Mouse (Mus musculus): ENCODE results near the gene Pex3. TPM values are rescaled to one million over a fixed set of nuclear protein-coding genes. Genes with fewer than 3 reads are reported as not detected.

The Pex3 gene
- polyA plus RNA-seq, 1 experiment: 81.8 TPM

DNA sequence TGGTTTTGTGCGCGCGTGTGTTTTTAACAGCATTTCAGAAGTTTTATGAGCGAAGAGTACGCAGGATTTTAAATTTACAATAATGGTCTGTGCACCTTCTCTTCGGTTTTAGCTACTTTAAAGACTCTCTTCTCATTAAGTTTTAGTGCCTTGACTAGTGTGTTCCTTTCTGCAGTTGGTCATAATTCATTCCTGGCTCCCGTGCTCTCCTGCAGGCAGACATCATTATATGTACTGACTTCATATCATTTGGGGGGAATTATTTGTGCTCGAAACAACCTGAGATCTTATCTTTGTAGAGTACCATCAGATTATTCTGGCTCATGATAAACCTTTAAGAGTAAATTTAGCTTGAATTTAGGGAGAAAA, 12.1 kb upstream of the Pex3 start:
- Histone ChIP-seq H3K27ac (ENCODE audit: control insufficient read depth, insufficient read depth, low read depth, low read length) (no peak overlapping the region), H3K4me3 (ENCODE audit: control insufficient read depth, low read depth, low read length) (no peak overlapping the region)
- no peak for TF ChIP-seq POLR2A (IDR thresholded peaks at IDR 0.05; ENCODE audit: control insufficient read depth, low read depth, low read length)
- no peak for TF ChIP-seq CTCF (IDR thresholded peaks at IDR 0.05; ENCODE audit: control insufficient read depth, insufficient read depth, insufficient replicate concordance, low read depth, low read length)

DNA sequence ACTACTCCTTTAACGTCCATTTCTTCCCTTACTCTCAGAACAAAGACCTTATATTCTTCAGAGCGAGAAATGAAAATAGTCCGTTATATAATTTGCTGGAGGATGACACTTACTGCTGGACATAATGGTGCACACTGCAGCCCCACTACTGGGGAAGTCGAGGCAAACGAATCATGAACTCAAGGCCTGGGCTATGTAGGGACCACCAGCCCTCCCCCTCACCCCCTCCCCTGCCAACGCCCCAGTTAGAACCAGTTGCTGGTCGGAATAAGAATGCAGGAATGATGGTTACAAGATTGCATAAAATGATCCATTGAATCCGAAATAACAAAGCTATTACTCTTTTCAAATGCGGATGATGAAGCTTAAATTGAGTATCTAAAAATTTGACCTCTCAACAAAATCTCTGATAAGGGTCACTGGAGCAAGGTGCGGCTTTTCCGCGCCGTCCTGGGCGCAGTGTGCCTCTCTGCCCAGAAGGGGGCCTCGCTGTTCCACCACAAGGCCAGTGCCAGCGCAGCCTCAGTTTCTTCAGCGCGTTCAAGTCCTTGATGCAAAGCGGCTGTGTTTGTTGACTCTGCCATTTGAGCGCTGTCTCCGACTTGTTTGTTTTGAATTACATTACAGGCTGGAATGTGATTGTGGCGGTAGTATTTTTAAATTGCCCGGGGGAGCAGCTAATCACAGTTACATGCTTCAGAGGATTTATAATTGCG, 11.6 kb upstream of the Pex3 start:
- no peaks in the 10 kb centered on the region for H3K27me3 ChIP-seq (ENCODE audit: control insufficient read depth, insufficient read depth, low read length)
- H3K27ac ChIP-seq (ENCODE audit: control insufficient read depth, insufficient read depth, low read depth, low read length): no peak overlapping the region
- H3K4me1 ChIP-seq (ENCODE audit: control insufficient read depth, insufficient read depth, low read length): peaks cover 17% of the 10 kb centered on the region
- H3K36me3 ChIP-seq (ENCODE audit: control insufficient read depth, insufficient read depth, low read length): no peaks in the 10 kb centered on the region
- H3K4me3 ChIP-seq (ENCODE audit: control insufficient read depth, low read depth, low read length): no peak overlapping the region
- peak; percentile 88 for TF ChIP-seq CTCF (IDR thresholded peaks at IDR 0.05; ENCODE audit: control insufficient read depth, insufficient read depth, insufficient replicate concordance, low read depth, low read length)
- no peak for TF ChIP-seq POLR2A (IDR thresholded peaks at IDR 0.05; ENCODE audit: control insufficient read depth, low read depth, low read length)

More for the DNA sequence above, 12.1 kb upstream of the Pex3 start:
- Histone ChIP-seq H3K4me1 (ENCODE audit: control insufficient read depth, insufficient read depth, low read length) (peaks cover 17% of the 10 kb centered on the region), H3K36me3 (ENCODE audit: control insufficient read depth, insufficient read depth, low read length) (no peaks in the 10 kb centered on the region), H3K27me3 (ENCODE audit: control insufficient read depth, insufficient read depth, low read length) (no peaks in the 10 kb centered on the region)

DNA sequence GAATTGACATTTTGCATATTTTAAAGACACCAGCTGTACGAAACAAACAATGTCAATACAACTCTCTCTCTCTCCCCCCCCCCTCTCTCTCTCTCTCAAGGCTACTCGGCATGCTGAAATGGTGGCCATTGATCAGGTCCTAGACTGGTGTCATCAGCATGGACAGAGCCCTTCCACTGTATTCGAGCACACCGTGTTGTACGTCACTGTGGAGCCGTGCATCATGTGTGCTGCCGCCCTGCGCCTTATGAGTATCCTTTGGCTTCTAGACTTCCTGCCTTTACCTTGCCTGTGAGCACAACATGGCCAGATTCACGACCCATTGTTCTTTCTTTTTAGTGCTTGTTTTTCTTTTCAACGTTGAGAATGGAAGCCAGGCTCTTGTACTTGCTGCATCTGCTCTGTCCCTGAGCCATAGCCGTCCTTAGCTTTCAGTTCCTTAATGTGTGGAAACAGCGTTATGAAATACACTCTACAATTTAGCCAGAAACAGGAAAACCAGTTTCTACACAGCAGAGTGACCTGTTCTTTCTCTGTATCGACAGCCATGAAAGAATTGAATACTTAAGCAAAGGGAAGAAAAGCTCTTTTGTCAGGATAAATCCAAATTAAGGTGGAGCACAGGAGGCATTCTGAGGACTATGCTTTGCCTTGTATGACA, 7.2 kb upstream of the Pex3 start:
- Histone ChIP-seq H3K4me1 (ENCODE audit: control insufficient read depth, insufficient read depth, low read length) (peaks cover 10% of the 10 kb centered on the region), H3K36me3 (ENCODE audit: control insufficient read depth, insufficient read depth, low read length) (no peaks in the 10 kb centered on the region), H3K27ac (ENCODE audit: control insufficient read depth, insufficient read depth, low read depth, low read length) (no peak overlapping the region), H3K4me3 (ENCODE audit: control insufficient read depth, low read depth, low read length) (no peak overlapping the region), H3K27me3 (ENCODE audit: control insufficient read depth, insufficient read depth, low read length) (no peaks in the 10 kb centered on the region)
- TF ChIP-seq POLR2A (IDR thresholded peaks at IDR 0.05; ENCODE audit: control insufficient read depth, low read depth, low read length) (no peak), CTCF (IDR thresholded peaks at IDR 0.05; ENCODE audit: control insufficient read depth, insufficient read depth, insufficient replicate concordance, low read depth, low read length) (no peak)

DNA sequence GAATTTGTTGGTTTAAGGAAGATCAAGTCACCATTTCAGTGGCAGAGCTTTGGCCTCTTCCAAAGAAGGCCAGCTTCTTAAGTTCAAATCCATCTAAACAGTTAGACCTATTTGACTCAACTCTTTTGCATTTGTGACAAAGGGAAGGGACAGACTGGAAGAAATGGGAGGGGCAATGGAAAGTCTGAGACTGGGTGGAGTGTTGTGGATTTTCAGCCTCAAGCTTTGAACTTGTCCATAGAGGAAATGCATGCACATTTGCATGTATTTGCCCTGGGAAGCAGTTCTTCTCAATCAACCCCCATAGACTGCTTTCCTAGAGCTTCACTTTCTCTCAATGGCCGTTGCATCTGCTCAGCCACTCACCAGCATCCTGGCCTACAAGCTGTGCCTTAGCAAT, 1.4 kb upstream of the Pex3 start:
- H3K4me1 ChIP-seq (ENCODE audit: control insufficient read depth, insufficient read depth, low read length): no peaks in the 10 kb centered on the region
- TF ChIP-seq POLR2A (IDR thresholded peaks at IDR 0.05; ENCODE audit: control insufficient read depth, low read depth, low read length): no peak
- no peak for TF ChIP-seq CTCF (IDR thresholded peaks at IDR 0.05; ENCODE audit: control insufficient read depth, insufficient read depth, insufficient replicate concordance, low read depth, low read length)
- H3K27ac ChIP-seq (ENCODE audit: control insufficient read depth, insufficient read depth, low read depth, low read length): no peak overlapping the region
- peak overlapping the region; percentile 77 for H3K4me3 ChIP-seq (ENCODE audit: control insufficient read depth, low read depth, low read length)
- H3K27me3 ChIP-seq (ENCODE audit: control insufficient read depth, insufficient read depth, low read length): no peaks in the 10 kb centered on the region
- no peaks in the 10 kb centered on the region for H3K36me3 ChIP-seq (ENCODE audit: control insufficient read depth, insufficient read depth, low read length)

DNA sequence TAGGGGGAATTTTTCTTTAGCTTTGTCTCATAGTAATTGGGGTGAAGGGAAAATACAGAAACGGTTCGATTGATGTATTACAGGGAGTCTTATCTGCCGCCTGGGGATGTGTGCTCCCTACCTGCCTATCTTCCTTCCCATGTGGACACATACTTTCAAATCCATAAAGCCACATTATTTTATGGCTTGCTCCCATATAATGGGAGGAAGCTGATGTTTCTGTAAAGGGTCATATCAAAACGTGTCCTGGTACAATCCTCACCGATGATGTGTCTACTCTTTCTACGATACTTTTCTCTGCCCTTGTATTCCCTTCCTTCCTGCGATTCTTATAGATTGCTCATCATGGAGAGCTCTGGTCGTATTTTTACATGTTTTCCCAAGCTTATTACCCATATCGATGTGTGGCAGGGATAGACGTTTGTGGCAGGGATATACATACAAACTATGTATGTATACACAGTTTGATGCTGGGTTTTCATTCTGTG, 600 bp upstream of the Pex3 start:
- H3K4me1 ChIP-seq (ENCODE audit: control insufficient read depth, insufficient read depth, low read length): no peaks in the 10 kb centered on the region
- H3K27ac ChIP-seq (ENCODE audit: control insufficient read depth, insufficient read depth, low read depth, low read length): no peak overlapping the region
- no peak for TF ChIP-seq POLR2A (IDR thresholded peaks at IDR 0.05; ENCODE audit: control insufficient read depth, low read depth, low read length)
- no peak for TF ChIP-seq CTCF (IDR thresholded peaks at IDR 0.05; ENCODE audit: control insufficient read depth, insufficient read depth, insufficient replicate concordance, low read depth, low read length)
- peak overlapping the region; percentile 98 for H3K4me3 ChIP-seq (ENCODE audit: control insufficient read depth, low read depth, low read length)
- H3K27me3 ChIP-seq (ENCODE audit: control insufficient read depth, insufficient read depth, low read length): no peaks in the 10 kb centered on the region
- H3K36me3 ChIP-seq (ENCODE audit: control insufficient read depth, insufficient read depth, low read length): no peaks in the 10 kb centered on the region

DNA sequence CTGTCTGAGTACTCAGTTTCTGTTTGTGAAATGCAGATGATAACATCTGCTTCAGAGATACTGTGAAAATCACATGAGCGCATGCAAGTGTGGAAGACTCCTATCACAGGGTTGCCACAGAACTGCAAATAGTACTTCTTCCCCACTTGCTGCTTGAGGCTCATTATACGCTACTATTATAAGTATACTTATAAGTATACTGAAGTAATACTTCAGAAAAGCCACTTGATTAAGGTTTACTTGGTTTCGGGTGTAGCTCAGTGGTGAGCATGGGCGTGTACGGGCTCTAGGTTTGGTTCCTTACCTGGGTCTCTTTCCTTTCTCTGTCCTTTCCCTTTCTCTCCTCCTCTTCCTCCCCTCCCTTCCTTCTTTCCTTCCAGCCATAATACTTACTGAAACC, 11.2 kb downstream of the Pex3 start:
- H3K27me3 ChIP-seq (ENCODE audit: control insufficient read depth, insufficient read depth, low read length): no peaks in the 10 kb centered on the region
- no peak overlapping the region for H3K27ac ChIP-seq (ENCODE audit: control insufficient read depth, insufficient read depth, low read depth, low read length)
- no peak overlapping the region for H3K4me3 ChIP-seq (ENCODE audit: control insufficient read depth, low read depth, low read length)
- TF ChIP-seq CTCF (IDR thresholded peaks at IDR 0.05; ENCODE audit: control insufficient read depth, insufficient read depth, insufficient replicate concordance, low read depth, low read length) (no peak), POLR2A (IDR thresholded peaks at IDR 0.05; ENCODE audit: control insufficient read depth, low read depth, low read length) (no peak)
- H3K36me3 ChIP-seq (ENCODE audit: control insufficient read depth, insufficient read depth, low read length): peaks cover 2% of the 10 kb centered on the region
- H3K4me1 ChIP-seq (ENCODE audit: control insufficient read depth, insufficient read depth, low read length): no peaks in the 10 kb centered on the region

DNA sequence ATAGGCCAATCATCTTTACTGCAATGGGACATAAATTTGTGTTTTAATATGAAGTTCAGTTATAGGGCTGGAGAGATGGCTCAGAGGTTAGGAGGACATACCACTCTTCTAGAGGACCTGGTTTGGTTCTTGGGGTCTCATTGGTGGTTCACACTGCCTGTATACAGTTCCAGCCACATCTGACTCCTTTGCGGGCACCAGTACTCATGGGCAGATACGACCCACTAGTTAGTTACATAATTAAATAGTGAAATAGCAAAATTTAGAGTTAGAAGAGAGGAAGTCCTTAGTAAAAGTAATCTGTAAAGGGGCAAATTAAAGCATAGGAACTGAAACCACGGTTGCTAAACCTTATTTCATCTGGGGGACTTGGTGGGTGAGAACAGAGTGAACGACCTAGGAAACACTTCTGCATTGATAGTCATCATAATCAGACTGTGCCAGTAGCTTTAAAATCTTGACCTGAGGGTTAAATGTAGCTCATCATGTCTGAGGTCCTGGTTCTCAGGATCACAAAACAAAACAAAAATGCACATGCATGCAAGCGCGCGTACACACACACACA, 13.1 kb downstream of the Pex3 start:
- Histone ChIP-seq H3K4me1 (ENCODE audit: control insufficient read depth, insufficient read depth, low read length) (no peaks in the 10 kb centered on the region), H3K4me3 (ENCODE audit: control insufficient read depth, low read depth, low read length) (no peak overlapping the region), H3K27ac (ENCODE audit: control insufficient read depth, insufficient read depth, low read depth, low read length) (no peak overlapping the region), H3K36me3 (ENCODE audit: control insufficient read depth, insufficient read depth, low read length) (no peaks in the 10 kb centered on the region; the same call in none of the 2 replicates), H3K27me3 (ENCODE audit: control insufficient read depth, insufficient read depth, low read length) (no peaks in the 10 kb centered on the region)
- TF ChIP-seq POLR2A (IDR thresholded peaks at IDR 0.05; ENCODE audit: control insufficient read depth, low read depth, low read length): no peak
- no peak for TF ChIP-seq CTCF (IDR thresholded peaks at IDR 0.05; ENCODE audit: control insufficient read depth, insufficient read depth, insufficient replicate concordance, low read depth, low read length)
